Mouse (Mus musculus) olfactory bulb, adult 2 months (tissue): ENCODE measurements at regions not wholly inside any gene's neighbourhood (a gene's known extent, or its start where the extent isn't known, plus 50 kb on each side); places are given as distances from the start of the nearest gene placed in this dataset.

Experiments
- CTCF ChIP-seq: fragments of 200-500 bp; IDR thresholded peaks from 2 replicates; pipeline ENCODE4 v1.5.1; 2012; ENCODE audit warnings: low read depth, mild to moderate bottlenecking, low read length, moderate library complexity; ENCODE audit not compliant: insufficient read depth
- POLR2A ChIP-seq: fragments of 200-500 bp; IDR thresholded peaks from 2 replicates; pipeline ENCODE4 v1.6.1; 2012; ENCODE audit warnings: mild to moderate bottlenecking, low read depth, low read length, moderate library complexity; ENCODE audit not compliant: insufficient read depth

GRCm38 (mm10) chr17:15285399-15286043 lies 91.2 kb downstream of the Dll1 start:
- TF ChIP-seq CTCF (no peak), POLR2A (no peak)
